Mouse (Mus musculus) thymus, postnatal 36 days (tissue): ENCODE results near the gene Ift57.

ENCODE experiments used
- DNase-seq, 2 experiments: peaks; one replicate each; pipeline ENCODE4 v3.0.0; 2022; ENCODE audit warnings: mixed read lengths in 2 of 2

Ift57 gene

DNA sequence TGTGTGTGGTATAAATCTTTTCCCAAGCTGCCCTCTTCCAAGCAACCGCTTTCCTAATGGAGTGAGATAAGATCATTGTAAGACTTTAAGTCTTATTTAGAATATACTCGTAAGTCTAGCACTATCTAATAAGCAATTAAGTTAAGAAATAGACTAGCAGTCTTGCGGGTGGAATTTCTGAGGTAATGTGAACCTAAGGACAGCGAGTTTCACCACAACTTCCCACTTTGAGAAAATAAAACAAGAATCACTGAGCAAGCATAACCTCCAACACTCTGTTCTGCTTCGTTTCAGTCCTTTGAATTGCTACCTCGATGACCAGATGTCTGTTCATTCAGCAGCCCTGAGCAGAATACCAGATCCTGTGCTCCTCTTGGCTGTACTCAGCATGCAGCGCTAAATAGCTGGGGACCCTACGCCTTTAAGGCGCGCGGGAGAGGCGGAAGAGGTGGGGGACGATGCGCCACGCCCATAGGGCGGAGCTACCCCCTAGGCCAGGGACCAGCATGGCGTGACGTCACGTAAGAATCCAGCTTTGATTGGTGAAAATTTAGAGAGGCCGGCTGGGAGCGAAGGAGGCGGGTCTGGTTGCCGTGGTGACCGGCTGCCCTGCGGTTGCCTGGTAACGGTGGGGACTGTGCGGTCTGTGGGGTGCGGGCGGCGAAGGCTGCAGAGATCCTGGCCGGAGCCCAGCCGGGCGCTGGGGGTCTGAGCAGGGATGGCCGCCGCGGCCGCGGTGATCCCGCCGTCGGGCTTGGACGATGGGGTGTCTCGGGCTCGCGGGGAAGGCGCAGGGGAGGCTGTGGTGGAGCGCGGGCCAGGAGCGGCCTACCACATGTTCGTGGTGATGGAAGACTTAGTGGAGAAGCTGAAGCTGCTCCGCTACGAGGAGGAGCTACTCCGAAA is at the start of gene Ift57:
Ift57 (plus strand) TSS at position 614 of the 906 bp plus-strand sequence.
- peak; percentile 96 to 98 for DNase-seq

DNA sequence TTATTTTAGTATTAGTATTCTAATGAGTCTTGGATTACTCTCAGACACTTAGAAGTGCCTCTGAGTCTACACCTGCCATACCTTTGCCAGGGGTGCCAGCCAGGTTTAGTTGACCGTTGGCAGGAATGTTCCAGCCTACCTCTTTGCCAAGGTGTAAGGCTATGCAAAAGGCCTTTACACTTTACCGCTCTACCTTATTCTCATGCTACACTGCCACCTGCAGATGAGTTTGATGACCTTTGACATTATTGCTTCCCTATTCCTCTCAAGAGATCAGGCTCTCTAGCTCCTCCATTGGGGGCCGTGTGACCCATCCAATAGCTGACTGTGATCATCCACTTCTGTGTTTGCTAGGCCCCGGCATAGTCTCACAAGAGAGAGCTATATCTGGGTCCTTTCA is 41.9 kb upstream of the Ift57 start:
- DNase-seq = no peak

DNA sequence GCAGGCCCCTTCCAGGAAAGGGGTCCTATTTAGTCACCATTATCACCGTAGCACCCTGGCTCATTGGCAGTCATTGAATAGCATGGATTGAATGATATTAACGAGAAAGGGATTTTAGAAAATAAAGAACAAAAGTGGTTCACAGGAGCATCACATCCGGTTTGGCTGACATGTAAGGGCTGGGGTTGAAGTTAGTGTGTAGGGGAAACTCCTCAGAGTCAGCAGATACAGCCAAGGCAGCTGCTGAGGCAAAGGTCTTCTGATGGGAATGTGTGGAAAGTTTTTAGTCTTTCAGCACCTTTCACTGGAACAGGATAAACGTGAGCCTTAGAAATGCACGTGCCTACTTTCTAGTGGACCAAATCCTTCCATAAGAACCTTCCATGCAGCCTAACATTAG is 41.0 kb upstream of the Ift57 start:
- DNase-seq = no peak

DNA sequence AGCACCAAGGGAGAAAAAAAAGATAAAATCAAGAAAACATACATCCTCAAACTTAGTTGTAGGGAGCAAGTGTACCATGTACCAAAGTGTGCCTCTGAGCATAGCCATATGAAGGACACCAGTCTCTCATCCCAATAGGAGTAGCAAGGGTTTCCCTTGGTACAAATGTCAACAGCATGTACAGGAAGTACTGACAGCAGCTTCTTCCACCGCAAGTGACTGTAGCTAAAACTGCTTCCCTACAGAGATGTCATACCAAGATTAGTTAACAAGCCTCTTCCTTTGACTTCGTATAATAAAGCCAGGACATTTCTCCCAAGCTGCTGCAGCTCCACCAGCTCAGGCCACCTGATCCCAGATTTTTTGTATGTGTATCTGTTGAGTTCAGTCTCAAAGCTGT is 39.9 kb upstream of the Ift57 start:
- DNase-seq = no peak

DNA sequence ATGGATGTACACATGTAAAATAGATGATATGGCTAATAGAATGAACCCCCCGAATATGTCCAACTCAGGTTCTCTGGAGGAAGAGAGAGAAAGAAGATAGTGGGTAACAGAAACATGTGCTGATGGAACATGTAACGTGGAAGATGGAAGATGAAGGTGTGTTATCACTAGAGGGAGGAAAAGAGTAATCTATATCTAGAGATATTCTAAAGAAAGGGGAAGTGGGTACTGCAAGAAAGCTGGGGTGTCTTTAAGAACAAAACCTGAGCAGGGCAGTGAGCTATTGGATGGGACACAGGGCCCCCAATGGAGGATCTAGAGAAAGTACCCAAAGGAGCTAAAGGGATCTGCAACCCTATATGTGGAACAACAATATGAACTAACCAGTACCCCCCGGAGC is 38.9 kb upstream of the Ift57 start:
- DNase-seq = no peak

DNA sequence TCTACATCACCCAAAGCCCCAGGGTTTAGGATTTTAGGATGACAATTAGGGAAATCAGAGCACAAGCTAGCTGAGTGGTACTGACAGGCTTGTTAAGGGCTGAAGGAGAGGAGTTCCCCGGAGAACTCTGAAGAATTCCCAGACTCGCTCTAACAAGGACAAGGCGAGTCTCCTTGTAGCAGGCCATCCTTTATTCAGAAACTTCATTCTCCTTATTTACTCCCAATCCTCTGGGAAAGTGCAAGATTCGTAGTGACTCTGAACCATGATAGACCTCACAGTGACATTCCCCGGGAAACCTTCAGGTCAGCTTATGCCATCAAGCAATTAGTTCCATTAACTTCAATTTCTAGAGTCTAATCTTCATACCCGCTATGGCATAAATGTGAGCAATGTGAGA is 36.8 kb upstream of the Ift57 start:
- no peak for DNase-seq

DNA sequence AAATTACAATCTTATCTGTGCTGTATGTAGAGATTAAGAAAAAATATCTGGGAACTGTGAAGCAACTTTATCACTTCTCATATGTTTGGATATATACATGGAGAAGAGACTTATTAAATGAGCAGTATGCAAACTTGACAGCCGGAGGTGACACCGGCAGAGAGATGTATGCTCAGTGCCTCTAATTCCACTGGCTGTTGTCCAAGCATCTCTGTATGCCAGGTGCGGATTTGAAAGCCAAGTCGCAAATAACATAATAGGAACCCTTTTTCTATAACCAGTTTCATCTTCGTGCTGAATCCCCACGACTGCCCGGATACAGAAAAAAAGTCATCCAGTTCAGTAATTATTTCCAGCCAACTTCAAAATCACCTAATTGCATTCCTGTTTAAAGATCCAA is 34.4 kb upstream of the Ift57 start:
- no peak for DNase-seq

DNA sequence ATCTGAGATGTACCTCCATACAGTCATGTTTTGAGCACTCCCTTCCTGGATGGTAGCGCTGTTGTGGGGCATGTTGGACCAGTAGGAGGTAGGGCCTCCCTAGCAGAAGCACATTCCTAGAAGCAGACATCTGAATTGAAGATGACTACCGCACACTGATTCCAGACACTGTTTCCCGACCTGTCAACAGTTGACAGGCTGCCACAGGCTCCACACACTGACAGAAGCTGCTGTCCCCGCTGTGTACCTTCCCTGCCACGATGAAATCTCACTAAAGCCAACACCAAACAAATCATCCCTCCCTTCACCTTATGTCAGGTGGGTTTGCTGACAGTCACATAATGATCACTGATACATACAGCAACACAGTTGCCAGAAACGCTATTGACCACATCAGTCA is 19.4 kb upstream of the Ift57 start:
- no peak for DNase-seq

DNA sequence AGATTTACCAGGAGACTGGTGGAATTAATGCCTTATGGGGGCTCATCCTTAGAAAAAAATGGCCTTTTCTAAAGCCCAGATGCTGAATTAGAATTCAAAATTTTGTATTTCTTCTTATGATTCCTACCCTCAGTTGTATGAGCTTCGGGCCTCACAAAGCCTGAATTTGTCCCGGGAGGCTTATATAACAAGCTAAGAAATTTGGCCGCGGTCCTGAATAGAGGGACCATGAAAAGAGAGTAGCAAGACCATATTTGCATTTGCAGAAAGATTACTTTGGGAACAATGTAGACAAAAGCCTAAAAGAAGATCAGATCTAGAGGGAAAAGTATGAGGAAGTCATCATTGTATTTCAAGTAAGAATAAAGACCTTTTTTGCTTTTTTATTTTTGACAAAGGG is 14.1 kb upstream of the Ift57 start:
- DNase-seq = no peak

DNA sequence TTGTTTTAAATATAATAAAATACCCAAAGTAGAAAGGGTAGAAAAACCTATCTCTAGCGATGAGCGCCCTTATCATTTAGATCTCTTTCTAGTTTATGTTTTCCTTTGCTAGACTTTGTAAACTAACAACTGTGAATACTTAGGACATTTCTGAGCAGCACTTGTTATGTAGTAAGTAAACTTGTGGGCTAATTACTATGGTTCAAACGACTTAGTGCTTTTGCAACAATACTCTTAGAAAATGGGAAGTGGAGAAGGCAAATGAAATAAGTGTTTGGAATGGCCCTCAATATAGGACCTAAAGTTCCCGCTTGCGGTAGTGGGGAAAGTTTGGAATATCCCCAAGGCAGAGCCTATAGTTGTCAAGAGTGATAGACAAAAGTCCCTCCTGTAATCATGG is 788 bp downstream of the Ift57 start:
- no peak for DNase-seq

DNA sequence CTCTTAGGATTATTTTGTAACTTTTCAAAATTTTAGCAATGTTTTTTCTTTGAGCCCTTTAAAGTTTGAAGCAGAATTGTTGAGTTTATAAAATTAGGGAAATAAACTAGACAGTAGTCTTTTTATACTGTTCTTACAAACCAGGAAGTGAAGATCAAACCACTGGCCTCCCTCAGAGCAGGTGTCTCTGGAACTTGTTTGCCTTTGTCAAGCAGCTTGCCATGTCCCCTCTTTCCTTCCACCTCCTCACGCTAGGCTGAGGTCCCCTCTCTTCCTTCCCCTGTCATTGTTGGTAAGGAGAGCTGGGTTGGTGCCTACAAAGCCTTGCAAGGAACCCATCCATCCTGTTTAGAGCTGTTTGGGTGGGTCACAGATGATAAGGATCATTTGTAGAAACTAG is 9.0 kb downstream of the Ift57 start:
- DNase-seq = peak; percentile 31 to 60

DNA sequence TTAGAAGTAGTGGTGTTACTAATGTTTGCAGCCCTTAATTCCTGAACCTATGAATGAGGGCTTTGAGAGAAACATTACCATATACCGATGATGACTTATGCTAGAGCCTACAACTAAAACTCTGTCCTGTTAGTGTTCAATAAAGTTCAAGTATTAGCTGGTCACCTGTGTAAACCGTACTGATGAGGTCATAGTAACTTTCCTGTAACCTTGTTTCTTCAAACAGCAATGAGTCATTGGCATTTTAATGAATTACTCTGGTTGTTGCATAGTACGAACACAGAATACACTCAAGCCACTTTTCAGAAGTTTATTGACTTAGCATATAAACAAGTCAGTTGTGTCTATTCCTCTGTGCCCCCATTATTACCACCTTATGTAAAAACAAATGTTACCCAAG is 11.2 kb downstream of the Ift57 start:
- no peak for DNase-seq

DNA sequence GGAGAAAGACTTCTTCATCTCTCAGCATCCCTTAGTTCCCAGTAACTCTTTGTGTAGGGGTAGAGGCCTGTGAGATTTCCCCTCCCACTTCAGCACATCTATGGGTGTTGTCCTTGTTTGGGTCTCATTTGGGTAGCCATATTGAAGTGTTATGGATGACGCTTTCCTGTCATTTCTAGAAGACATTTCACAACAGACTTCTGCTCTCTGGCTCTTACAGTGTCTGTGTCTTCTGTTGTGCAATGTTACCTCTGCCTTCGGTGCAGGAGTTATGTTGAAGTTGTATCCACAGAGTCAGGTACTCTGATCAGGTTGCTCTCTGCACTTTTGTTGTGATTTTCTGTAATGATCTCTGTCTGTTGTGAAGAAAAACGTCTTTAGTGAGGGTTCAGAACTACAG is 14.3 kb downstream of the Ift57 start:
- DNase-seq = no peak

DNA sequence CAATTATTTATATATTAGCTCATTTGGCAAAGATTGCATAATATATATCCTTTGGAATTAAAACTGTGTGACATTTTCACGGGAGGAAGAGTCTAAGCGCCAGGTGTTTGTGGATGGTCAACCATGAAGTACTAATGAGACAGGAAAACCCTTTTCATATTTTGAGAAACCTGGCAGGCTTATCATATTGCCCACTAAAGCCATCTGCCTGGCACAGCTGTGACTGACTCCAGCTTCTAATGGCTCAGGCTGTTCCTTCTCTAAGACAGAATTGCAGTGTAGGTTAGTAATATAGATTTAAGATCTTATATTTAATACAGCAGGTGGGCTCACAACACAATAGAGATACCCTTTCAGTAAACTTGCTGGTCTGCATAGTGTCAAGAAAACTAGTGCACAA is 21.6 kb downstream of the Ift57 start:
- no peak for DNase-seq

DNA sequence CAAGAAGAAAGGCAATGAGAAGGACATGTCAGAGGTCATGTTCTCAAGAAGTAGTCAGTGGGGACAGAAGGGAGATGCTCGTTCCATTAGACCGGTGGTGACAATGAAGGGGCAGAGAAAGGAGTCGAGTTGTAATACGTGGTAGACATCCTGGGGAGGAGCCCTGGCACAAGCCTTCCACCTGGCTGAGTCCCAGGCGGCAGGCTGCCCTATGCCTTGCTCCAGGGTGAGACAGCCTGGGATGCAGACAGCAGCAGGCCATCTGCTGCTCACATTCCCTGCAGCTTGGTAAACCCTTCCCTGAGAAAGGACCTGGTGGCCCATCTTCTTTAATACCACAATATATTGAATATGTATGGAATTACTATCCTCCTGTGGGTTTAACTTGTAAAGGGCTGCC is 22.6 kb downstream of the Ift57 start:
- DNase-seq = no peak

DNA sequence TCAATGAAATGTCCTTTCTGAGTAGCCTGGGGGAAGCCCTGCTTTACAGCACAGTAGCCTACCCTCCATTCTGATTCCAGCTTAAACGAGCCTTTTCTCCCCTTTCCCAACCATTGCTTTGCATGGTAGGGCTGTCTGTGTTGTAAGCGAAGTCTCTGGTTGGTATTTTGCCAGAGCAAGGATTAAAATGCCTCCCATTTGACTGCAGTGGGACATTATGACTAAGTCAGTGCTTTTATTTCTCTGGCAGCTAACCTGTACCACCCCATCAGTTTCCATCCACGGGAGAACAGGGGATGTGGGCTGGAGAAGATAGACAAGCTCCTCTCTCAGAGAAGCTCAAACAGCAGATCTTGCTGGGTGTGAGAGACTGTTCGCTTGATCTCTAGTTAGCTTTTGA is 24.2 kb downstream of the Ift57 start:
- DNase-seq = no peak

DNA sequence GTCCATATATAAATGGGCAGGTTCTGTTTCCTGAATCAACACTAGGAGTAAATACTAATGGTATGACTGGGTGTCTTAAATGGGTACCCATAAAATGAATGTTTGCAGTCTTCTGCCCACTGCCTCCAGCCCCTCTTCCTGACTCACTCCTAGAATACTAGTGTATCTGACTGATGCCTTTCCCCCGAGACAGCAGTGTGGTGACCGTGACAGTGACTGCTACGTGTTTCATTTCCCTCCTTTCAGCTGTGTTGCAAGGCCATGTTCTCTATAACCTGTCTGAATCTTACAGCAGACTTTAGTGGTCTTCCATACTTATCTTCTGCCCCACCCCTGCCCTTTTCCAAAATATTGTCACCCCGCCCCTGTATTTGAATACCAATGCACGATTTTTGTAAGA is 25.2 kb downstream of the Ift57 start:
- no peak for DNase-seq

DNA sequence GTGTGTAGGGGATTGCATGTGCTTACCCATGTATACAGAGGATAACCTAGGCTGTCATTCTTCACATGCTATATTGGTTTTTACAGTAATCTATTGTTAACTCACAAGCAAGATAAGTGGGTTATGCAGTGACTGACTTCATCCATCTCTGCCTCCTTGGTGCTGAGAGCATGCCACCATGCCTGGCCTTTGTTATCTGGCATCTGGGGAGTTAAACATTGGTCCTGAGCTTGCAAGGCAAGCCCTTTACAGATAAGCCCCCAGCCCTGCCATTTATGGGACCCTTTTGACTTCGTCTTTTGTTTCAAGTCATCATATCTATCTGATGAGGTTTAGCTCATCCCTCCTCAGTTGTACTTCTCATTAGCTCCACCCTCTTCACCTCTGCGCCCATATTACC is 25.9 kb downstream of the Ift57 start:
- DNase-seq = no peak

DNA sequence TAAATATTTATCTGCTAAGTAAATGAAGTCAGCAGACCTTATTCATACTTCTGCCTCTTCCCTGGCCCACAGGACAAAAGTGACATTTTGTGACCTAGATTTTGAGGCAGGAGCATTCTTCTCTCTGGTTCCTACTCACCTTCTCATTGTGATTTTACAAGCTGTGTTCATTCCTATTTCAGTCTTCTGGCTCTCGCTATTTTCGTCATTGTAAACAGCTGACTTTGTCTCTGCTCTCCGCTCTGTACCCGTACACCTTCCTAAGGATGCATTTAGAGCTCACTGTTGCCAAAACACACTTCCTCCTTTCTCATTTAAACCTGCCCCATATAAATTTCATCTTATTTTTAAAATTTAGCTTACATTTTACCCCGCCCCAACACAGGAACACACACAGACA is 26.4 kb downstream of the Ift57 start:
- no peak for DNase-seq

DNA sequence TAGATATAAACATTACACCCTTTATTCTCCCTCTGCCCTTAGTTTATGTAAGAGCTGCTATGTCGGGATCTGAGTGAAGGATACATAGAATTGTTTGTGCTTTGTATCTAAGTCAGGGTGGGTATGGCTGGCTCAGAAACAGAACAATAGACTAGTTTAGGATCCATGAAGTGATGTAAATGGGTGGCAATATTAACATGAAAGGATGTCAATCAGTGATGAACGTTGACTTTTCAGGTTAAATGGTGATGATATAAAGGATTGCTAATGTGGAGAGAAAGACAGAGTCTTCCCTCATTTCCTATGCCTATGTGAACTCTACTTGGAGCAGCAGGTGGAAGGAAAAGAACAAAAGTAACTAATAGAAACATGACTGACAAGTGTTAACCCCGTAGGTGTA is 27.2 kb downstream of the Ift57 start:
- DNase-seq = no peak

DNA sequence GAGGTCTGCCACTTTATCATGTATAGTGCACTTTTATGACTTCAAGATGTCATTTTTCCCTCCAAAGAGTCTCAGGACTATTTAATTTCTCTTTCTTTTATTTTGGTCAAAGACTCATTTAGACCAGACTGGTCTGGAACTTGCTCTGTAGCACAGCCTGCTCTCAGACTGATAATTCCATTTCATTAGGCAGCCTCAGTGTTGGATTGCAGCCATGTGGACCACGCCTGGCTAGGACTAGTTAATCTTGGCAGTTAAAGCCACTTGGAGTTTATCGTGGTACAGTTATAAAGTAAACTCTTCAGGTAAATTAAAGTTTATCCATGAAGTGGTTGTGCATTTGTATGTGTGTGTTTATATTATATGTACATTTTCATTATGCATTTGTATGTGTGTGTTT is 27.7 kb downstream of the Ift57 start:
- no peak for DNase-seq

DNA sequence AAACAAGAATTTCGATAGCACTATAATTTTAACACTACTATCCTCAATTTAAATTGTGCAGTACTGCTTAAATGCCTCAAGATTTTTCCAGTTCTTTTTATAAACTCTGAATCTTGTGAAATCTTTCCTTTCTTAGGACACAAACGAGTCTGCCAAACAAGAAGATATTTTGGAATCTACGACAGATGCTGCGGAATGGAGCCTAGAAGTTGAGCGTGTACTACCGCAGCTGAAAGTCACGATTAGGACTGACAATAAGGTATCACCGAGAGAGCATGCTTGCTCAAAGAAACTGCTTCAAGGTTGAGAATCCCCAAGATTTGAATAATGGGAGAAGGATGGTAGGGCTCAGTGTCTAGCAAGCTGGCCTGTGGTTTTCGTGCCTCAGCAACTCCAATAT is 37.5 kb downstream of the Ift57 start:
- no peak for DNase-seq

DNA sequence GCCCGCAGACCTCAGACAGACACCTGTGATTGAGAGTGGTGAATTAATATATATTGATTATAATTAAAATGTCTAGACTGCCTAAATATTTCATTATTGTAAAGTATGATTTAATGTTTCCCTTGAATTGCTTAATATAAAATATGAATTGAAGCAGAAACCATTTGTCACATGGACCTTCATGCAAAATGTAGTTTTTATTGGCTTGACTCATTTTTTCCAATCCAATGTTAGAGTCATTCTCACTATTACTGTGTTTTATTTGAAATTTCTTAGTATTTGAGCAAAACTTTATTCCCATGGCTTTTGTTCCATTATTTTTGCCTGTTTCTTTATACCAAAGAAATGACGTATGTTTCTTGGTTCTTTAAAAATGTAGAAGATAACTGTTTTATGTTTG is 48.3 kb downstream of the Ift57 start:
- no peak for DNase-seq

DNA sequence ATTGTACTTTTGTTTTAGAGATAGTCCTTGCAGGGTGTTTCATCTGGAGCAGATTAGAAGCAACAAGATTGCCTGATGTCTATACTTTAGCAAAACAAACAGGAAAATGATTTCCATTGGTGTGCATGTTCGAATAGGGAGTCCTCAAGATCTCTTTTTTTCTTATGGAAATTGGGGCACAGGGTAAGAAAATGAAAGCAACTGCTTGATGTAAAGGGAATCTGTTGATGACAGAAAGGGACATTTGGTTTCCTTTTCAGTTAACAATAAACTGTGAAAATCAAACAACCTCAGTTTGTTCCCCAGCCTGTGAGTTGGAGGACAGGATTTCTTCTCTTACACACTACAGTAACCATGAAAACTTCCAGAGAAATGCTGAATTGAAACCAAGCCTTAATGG is 53.9 kb downstream of the Ift57 start:
- DNase-seq = no peak

DNA sequence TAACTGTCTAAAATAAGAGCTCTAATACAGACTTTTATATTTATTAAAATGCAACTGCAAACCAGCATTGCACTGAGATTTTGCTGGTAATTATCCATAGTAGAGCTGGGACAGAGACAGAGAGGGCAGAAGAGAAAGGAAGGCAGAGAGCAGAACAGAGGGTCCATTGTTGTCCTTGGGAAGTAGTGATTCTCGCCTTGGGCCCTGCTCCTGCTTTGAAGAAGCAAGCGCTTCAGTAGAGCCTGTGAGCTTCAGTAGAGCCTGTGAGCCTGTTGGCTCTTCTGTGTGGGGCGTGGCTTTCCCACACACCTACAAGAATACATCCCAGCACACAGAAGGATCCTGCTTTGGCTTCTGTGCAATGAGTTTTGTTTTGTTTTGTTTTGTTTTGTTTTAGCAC is 54.3 kb downstream of the Ift57 start:
- no peak for DNase-seq
